Mouse (Mus musculus) spleen, adult 2 months (tissue): ENCODE results near the gene Nsf.

ENCODE experiments used
- CTCF ChIP-seq: fragments of 200-500 bp; IDR thresholded peaks from 2 replicates; pipeline ENCODE4 v1.5.1; 2011; ENCODE audit warnings: mild to moderate bottlenecking, inconsistent platforms; ENCODE audit not compliant: insufficient read depth, insufficient read length, insufficient replicate concordance; ENCODE audit errors: extremely low read depth
- POLR2A ChIP-seq: fragments of 200-500 bp; IDR thresholded peaks from 2 replicates; pipeline ENCODE4 v1.6.1; 2011; ENCODE audit warnings: low read depth, low read length, inconsistent platforms

GRCm38 (mm10) chr11:103814808-103815207 lies 139.0 kb downstream of the Nsf start:
- TF ChIP-seq CTCF (no peak), POLR2A (no peak)
